Mouse (Mus musculus): Measurements from ENCODE around the gene Snx11.

DNA sequence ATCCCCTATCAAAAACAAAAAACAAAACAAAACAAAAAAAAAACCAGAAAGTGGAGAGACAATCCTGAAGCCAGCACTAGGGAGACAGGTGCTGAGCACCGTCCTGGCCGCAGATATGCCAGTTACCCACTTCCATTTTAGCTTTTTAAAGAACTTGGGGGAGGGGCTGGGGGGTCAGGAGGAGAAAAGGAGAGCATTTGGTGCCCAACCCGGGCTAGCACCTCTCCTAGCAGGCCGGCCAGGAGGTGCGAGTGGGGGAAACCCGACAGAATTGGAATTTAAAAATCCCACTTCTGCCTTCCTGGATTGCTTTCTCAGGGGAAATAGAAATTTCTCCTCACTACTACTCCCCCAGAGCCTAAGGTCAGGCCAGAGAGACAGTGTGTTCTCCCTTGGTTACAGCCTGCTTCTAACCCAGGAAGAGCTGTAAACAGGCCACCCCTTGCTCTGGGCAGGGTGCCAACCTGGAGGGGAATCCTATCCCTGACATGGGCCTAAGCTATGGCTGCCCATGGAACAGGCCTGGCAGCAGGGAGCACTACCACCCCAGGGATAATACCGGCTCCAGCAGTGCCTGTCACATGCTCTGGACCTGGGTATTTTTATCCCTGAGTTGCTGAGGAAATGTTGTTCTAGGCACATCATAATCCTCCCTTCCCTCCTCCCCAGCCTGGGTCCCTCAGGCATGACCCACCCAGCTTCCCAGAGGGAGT, 47.6 kb upstream of the Snx11 start:
- TF ChIP-seq CTCF (IDR thresholded peaks at IDR 0.05; ENCODE audit: control insufficient read depth, insufficient read depth, insufficient read length): no peak
- no peak for TF ChIP-seq MAX (IDR thresholded peaks at IDR 0.05)
- TF ChIP-seq USF1 (IDR thresholded peaks at IDR 0.05; ENCODE audit: low read depth): no peak
- TF ChIP-seq CEBPB (IDR thresholded peaks at IDR 0.05; ENCODE audit: low read depth): no peak
- no peak for TF ChIP-seq MYOG (IDR thresholded peaks at IDR 0.05; ENCODE audit: control insufficient read depth, extremely low read depth, insufficient read length)
